Mouse (Mus musculus) right cerebral cortex, postnatal 14 days (tissue): ENCODE data around the gene Smc3.
"Not testable (repeated sequence)": the region's sequence is repeated elsewhere in the genome, so short reads cannot be mapped to it uniquely, and the experiment has no call there.

Experiments
- DNase-seq: peaks from one replicate; pipeline ENCODE4 v3.0.0; 2022

The Smc3 gene

DNA sequence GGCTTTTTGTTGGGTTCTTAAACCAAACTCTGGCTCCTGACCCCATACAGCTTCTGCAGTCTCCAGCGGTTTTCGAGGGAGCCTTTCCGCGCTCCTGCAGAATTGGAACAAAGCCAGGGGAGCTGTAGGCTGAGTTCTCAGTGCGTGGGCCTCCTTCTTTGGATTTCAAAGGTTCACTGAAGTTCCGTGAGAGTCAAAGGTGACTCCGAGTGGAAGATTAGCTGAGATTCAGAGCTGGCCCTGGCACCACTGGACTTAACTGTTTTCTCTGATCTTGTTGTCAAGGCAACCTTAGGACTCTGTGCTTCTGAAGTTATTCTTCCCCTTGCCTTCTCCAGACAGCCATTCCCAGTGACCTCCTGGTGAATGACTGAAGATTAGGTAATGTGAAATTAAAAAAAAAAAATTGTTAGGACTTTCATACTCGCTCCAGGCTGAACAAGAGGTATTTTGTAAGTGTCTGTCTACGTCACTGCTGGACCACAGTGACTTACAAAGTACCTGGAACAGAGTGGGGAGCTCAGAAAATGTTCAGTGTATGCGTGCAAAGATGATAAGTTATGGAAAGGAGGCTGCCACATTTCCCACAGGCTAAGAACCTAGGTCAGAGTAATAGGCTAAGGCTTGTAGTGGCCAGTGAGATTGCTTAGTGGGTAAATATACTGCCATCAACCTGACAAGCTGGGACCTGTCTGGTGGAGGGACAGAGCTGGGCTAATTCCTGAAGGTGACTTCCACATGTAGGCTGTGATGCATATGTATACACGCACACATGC is 23.0 kb upstream of the Smc3 start:
- no peak for DNase-seq

DNA sequence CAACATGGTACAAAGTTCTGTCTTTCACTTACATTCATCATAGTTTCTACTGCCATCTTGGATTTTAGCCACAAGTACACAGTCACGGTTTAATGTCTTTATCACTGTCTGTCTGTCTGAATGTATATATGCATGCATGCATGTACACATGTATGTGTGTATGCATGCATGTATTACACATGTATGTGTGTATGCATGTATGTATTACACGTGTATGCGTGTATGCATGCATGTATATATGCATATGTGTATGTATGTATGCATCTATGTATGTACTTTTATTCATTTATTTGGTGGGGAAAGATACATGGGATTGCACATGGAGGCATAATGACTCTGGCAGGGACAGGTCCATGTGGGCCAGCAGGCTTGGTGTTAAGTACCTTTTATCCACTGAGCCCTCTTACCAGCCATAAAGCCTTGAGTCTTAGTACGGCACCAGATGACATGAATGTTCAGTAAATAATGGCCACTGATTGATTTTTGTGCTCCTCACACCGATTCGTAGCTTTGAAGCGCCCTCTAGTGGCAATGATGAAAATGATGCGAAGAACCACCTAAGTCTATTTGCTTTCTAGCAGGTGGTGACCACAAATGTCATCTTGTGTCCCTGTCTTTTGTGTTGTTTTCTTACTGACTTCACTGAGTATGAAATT is 21.5 kb upstream of the Smc3 start:
- peak; percentile 46 for DNase-seq

DNA sequence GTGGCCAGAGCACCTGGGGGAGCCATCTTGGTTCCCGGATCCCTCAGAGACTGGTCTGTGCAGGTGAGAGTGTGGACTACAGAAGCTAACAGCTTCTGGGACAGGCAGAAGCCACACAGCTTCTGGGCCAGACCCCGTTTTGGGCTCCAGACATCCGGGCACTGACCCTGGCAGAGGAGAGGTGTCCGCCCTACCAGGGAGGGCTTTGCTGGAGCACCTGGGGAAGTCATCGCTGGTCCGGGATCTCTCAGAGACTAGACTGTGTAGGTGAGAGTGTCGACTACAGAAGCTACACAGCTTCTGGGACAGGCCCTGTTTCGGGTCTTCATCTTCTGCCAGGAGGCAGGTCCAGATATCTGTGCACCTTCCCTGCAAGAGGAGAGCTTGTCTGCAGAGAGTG is 19.9 kb upstream of the Smc3 start:
- DNase-seq, result not testable (repeated sequence)

DNA sequence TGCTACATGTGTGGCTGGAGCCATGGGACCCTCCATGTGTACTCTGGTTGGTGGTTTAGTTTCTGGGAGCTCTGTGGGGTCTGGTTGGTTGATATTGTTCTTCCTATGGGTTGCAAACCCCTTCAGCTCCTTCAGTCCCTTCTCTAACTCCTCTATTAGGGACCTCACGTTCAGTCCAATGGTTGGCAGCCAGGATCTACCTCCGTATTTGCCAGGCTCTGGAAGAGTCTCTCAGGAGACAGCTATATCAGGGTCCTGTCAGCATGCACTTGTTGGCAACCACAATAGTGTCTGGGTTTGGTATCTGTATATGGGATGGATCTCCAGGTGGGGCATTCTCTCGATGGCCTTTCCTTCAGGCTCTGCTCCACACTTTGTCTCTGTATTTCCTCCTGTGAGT is 12.5 kb upstream of the Smc3 start:
- DNase-seq, result not testable (repeated sequence)

DNA sequence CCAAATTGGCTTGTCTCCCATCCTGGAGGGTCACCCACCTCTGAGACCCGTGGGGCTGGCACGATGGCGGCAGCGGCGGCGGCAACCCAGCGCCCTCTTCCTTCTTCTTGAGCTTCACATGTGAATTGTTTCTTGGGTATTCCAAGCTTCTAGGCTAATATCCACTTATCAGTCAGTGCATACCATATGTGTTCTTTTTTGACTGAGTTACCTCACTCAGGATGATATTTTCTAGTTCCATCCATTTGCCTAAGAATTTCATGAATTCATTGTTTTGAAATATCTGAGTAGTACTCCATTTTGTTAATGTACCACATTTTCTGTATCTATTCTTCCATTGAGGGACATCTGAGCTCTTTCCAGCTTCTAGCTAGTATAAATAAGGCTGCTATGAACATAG is 11.2 kb upstream of the Smc3 start, which contains the start of gene Nutf2-ps1:
TSS of gene Nutf2-ps1 (minus strand) at position 101 of the 400 bp plus-strand sequence.
- not testable (repeated sequence) for DNase-seq

DNA sequence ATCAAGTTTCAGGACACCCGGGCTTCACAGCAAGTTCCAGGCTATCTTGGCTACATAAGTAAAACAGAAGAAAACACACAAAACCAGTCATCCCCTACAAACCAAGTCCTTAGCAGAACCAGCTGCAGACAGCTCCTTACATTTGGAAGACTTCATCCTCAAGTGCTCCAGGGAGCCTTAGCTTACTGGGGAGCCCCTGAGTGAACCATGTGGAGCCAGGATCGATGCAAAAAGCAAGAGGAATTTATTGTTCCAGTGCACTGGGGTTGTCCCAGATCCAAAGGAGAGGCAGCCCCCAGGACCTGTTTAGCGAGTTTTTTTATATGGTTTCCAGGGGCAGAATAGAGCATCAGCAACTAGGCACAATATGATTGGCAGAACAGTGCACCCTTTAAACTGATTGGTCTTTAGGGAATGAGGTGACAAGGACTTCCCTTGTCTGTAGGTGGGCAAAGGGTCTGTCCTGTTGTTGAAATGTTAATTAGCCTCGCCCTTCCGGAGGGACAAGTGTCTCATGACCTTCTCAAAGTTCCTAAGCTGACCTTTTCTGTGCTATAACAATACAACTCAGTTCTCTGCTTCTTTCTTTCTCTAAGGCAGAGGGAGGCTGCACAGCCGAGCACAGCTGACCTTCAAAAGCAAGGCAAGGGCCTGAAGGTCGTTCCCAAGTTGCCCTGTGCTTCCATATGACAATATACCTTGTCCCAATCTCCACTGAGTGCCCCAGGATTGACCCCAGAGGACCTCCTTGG is 3.3 kb upstream of the Smc3 start:
- DNase-seq, result no peak

DNA sequence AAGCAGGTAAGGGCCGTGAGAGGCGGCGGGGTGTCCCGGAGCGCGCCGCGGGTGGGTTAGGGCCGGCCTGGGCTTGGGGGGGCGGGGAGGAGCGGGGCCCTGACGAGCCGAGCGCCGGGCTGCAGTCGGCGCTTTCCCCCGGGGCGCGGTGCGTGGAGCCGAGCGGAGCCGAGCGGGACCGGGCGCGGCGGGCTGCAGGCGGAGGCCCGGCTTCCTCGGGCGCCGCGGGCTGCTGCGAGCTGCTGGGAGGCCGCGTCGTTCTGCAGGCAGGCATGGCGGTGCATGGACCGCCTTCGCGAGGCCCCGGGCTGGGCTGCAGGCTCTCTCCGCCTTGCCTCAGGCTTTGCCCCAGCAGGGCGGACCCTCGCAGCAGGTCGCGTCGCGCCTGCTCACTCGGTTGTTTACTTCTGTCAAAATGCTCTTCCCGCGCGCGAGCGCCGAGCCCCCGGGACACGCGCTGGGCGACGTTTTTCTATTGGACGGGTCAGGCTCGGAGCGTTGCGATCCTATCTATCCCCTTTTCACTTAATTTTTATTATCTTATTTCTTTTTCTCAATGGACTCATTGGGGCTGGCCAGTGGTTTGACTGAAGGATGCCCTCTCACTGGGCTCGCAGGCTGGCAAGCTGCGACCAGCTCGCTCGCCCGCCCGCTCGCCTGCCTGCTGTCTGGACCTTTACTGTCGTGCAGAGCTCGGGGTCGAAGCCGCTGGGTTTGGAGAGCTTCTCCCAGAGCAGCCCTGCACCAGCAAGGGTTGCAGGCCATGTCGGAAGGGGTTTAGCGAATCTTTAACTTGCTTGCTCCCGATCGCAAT is 558 bp downstream of the Smc3 start:
- peak; percentile 58 for DNase-seq

DNA sequence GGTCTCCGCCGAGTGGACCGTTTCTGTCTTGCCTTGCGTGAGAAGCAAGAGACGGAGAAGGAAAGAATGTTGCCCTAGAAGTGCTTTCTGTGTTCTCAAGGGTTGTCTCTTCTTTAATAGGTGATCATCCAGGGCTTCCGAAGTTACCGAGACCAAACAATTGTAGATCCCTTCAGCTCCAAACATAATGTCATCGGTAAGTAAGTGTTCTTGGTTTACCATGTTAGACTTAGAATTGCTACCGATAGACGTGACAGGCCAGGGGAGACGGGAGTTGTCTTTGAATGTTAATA is 1.1 kb downstream of the Smc3 start:
- no peak for DNase-seq

DNA sequence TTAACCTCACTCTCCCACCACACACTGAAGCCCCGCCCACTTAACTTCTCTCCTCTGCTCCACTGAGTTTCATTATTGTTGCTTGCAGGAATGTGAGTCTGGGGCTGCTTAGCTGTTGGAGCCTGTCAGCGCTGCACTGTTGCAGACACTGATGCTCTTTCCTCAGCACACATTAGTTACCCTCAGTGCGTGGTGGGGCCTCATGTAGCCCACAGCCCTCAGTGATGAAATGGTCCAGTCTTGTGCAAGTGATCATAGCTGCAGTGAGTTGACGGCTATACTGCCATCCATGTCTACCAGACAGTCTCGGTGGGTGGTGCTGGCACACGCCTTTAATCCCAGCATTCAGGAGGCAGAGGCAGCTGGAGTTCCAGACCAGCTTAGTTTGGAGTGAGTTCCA is 8.7 kb downstream of the Smc3 start:
- DNase-seq, result no peak

DNA sequence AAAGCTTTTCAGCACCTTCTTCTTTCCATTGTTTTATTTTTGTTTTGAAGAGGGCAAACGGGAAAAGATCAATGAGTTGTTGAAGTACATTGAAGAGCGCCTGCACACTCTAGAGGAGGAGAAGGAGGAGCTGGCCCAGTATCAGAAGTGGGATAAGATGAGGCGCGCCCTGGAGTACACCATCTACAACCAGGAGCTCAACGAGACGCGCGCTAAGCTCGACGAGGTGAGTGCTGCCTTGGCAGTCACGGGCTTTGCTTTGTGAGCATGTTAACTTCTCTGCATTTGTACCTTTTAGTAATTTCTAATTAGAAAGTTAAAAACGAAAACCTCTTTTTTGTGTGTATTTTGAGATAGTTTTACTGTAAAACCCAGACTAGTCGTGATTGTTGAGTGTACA is 21.5 kb downstream of the Smc3 start:
- no peak for DNase-seq

DNA sequence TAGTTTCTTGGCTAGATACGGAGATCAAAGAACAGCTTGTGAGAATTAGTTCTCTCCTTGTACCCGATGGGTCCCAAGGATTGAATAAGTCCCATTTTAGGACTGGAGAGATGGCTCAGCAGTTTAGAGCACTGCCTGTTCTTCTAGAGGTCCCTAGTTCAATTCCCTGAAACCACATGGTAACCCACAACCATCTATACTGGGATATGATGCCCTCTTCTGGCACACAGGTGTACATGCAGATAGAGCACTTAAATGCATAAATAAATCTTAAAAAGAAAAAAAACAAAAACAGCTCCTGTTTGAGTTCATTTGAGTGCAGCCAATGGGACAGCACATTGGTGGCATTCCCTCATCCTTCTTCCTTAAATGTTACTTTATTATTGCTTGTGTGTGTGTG is 37.8 kb downstream of the Smc3 start:
- no peak for DNase-seq

DNA sequence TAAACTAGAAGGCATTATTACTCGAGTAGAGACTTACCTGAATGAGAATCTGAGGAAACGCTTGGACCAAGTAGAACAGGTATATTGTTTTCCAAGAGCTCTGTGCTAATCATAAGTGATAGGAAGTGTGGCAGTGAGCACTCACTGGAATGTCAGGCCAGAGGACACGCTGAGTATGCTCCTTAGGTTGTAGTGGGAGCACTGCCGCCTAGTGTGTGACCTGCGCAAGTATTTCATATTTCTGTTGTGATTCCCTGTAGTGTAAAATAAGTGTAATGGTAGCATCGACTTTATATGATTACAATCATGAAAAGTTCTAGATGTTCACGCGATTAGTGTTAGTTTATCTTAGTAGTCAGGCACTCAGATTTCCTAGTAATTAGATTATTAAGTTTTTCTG is 38.5 kb downstream of the Smc3 start:
- no peak for DNase-seq

DNA sequence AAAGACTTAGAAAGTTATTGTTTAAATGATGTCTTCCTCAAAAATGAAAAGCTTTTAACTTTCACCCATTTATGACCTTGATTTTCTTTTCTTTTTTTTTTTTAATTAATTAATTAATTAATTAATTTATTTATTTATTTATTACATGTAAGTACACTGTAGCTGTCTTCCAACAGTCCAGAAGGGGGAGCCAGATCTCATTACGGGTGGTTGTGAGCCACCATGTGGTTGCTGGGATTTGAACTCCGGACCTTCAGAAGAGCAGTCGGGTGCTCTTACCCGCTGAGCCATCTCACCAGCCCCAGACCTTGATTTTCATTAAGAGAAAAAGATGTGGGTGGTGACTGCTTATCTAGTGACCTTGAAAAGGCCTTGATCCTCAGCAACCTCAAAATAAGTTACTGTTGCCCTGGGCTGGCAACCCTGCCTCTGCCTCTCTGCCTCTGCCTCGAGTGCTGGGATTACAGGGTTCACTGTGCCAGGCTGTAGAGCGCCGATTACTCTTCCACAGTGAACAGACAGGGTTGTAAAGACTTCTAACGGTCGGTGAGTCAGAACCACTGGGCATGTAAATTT is 43.9 kb downstream of the Smc3 start:
- DNase-seq, result no peak

DNA sequence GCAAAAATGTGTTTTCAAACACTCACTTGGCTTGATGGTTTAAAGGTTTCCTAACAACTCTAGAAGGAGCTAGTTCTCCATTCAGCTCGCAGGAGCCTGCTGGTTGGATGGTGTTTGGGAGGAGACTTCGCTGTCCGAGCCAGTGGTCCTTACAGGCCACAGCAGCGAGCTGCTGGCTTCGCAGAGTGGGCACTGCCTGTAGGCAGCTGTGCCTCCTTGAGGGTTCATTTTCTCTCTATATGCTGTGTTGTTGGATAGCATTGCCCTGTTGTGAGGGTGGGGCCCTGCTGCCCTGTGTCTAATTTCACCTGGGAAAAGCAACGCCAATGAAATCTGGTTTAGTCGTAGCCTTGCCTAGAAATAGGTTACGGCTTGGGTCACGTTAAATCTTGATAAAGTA is 47.1 kb downstream of the Smc3 start:
- DNase-seq, result no peak

DNA sequence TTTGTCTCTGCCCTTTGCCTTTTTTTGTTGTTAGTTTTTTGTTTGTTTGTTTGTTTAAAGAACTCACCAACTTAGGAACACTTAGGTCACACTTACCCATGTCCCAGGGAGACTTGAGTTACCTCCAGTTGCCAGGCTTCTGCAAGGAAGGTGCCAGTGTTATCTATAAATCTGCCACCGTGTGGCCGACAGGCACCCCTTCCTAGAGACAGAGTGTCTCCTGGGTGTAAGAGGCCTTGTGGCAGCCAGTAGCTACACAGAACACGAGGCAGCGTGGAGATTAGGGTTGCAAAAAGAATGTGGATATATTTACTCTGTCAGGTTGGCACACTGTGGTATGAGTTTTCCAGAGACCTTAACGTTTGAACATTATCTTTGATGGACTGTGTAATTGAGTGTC is 47.9 kb downstream of the Smc3 start:
- DNase-seq, result no peak

DNA sequence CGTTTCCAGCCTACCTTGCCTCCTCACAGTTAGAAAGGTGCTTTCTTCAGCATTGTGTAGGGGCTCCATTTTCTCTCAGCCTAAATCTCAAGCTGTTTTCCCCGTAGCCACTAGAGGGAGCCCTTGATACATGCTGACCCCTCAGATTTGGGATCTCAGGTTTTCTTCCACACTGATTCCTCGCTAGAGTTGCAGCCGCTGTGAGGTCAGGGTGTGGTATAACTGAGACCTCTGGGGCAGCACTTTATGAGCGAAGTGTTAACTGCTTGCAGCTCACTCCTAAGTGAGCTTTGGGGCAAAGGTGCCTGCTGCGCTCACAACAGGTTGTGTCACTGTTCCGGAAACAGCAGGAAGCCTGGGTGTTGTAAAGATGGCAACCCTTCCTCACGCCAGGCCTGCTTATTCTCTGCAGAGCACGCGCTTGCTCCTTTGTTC is 48.6 kb downstream of the Smc3 start:
- DNase-seq, result peak; percentile 61

DNA sequence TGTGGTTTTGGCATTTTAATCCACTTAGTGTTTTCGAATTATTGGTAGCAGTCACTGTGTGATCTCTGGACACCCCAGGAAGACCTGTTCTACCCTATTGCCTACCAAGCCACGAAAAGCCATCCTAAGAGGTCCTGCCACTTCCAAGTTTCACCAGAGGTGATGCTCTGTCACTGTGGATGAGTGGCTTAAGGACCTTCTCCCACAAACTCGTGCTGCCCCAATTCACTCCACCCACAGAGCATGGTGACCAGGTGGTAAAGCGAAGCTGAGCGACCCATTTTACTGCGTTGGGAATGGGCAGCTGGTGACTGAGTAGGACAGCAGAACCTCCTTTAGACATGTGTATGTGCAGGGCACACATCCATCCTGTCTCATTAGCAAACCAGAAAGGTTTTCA is 49.2 kb downstream of the Smc3 start:
- no peak for DNase-seq

DNA sequence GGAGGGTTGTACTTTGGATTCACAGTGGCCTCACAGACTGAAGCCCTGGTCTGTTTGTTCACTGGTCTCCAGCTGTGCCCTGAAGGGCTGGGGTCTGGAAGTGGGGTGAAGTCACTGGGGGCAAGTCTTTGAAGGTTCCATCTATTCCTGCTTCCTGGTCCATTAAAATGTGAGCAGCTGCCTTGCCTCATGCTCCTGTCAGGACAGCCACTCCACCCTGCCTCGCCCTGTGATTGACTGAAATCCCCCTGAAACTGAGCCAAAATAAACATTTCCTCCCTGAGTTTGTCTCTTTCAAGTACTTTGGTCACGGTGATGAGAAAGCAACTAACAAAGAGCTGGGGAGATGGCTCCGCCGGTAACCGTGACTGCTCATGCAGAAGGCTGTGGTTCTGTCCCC is 49.6 kb downstream of the Smc3 start:
- no peak for DNase-seq

DNA sequence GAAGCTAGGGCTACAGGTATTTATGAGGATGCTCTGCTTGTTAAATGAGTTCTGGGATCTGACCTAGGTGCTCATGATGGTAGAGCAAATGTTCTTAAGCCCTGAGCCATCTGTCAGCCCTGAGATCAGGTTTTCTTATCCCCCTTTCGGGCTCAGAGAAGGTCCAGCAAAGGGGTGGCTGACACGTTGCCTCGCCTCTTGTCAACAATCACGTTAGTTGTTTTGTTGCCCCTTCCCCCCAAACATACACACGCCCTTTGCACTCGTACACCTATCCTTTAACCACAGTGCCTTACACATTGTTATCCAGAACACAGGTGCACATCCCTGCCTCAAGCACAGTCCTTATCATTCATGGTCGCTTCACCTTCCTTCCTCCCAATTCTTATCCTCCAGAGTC is 50.7 kb downstream of the Smc3 start:
- no peak for DNase-seq

DNA sequence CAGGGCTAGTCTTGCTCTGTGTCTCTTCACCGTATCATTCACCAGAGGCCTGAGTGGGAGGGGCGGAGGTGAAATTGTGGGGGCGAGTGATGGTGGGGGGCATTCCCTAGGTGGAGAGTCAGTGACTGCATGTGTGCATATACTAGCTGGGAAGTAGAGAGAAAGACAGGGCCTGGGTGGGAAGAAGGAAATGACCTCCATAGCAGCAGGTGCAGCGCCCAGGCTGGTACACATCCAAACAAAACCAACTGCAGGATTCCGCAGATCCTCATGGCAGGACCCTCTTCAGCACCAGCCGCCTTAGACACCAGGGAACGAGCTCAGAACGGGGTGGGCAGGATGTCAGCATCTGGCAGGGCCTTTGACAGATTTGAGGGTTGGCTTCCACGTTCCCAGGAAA is 52.1 kb downstream of the Smc3 start:
- DNase-seq, result no peak

DNA sequence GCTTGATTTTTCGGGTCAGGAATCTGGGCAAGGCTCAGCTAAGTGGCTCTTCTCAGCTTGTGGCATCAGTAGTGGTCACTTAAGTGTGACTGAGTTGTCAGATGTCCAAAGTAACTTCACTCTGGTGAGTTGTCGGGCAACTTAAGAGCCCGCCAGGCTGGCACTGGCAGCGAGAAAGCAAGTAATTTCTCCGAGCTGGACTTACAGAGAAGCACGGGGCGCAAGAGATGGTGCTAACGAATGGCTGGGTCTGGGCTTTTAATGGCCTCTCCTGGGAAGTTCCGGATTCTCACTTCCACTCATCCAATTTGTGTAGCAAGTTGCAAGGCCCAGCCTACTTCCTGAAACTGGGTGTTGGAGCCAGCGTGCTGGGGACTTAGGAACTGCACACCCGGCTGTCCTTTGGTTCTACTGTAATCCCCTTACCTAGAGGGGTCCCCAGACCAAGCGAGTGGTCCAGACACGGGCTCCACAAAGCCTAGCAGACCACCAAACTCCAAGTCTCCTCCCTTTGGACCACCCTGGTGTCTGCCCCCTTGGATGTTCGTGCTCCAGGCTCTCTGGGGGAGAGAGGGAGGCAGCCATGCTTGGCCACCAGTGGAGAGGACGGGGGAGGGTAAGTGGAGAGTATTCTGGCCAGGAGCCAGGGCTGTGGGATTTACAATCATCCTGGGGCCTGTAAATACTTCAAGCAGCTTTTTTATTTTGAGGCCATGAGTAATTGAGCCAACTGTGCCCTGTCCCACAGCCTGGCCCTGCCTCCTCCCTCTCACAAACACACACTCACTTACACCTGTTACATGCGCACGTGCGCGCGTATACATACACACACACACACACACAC is 53.6 kb downstream of the Smc3 start:
- no peak for DNase-seq

DNA sequence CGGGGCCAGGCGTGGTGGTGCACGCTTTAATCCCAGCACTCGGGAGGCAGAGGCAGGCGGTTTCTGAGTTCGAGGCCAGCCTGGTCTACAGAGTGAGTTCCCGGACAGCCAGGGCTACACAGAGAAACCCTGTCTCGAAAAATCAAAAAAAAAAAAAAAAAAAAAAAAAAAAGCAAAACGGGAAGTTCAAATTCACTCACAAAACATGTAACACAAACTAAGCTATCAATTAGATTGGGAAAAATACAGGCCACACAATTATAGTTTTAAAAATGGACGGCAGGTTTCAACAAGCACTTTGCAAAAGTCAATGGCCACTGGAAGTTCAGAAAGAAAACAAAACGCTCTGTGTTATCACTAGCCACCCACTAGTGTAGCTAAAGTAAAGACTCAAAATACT is 56.2 kb downstream of the Smc3 start:
- not testable (repeated sequence) for DNase-seq
